Mouse (Mus musculus): ENCODE measurements at regions not wholly inside any gene's neighbourhood (a gene's known extent, or its start where the extent isn't known, plus 50 kb on each side); places are given as distances from the start of the nearest gene placed in this dataset.
A peak's percentile ranks its signal among the peaks of the same experiment; 100 is the strongest.

DNA sequence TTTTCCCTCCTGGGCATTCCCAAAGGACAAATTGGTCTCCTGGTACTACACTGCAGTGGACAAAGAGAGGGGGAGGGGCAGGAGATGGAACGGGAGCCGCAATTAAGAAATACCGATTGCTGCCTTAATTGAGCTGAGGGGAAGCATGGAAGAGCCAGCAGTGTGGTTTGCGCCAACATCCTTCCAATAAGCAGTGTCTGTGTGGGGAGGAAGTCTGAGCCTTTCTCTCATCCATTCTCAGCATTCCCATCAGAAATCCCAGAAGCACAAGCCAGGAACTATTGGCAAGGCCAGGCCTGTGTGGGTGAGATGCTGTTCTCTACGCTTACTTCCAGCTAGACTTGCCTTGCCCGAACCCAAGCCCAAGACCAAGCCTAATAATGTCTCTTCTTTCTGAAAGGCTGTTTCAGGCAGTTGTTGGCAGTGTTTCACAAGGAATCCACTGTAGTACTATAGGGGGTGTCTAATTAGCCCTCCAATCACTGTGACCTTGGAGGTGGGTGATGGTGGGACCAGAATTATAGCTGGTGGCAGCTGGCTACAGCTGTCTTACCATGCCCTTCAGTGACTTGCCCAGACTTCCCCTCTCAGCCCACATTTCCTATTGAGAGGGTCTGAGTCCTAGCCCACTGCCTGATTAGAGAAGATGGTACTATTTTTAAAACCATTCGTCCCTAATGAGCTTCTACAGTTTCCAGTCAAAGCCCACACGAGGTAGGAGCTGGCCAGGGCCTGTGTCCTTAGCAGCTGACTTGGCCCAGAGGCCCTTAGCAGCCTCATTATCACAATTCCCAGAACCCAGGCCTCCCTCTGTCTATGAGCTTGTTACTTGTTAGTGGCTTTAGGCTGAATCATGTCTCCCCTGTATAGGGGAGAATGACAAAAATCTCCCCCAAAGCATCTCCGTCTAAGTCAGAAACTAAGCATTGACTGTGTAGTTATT is 115.1 kb upstream of the Bdnf start:
- Histone ChIP-seq H3K4me2 (replicated peaks; ENCODE audit: low read depth, low read length) (no peak overlapping the region), H3K9me3 (ENCODE audit: low read length) (no peaks in the 10 kb centered on the region), H3K27me3 (ENCODE audit: insufficient read depth, low read length) (no peaks in the 10 kb centered on the region), H3K36me3 (ENCODE audit: insufficient read depth, low read length) (no peaks in the 10 kb centered on the region), H3K4me1 (ENCODE audit: insufficient read depth, low read length) (no peaks in the 10 kb centered on the region), H3K4me3 (ENCODE audit: low read length) (no peak overlapping the region), H3K27ac (ENCODE audit: low read length) (no peak overlapping the region), H3K9ac (replicated peaks; ENCODE audit: low read length) (no peak overlapping the region)
- 64% methylated on average over 9 of the region's 9 CpGs for WGBS
- no peak for ATAC-seq (ENCODE audit: low FRiP score, low TSS enrichment)

GRCm38 (mm10) chr2:109562996-109563395 is 111.5 kb upstream of the Bdnf start:
- Histone ChIP-seq H3K27ac (ENCODE audit: low read length) (no peak overlapping the region), H3K4me3 (ENCODE audit: low read length) (no peak overlapping the region), H3K36me3 (ENCODE audit: insufficient read depth, low read length) (no peaks in the 10 kb centered on the region), H3K9ac (replicated peaks; ENCODE audit: low read length) (no peak overlapping the region), H3K4me1 (ENCODE audit: insufficient read depth, low read length) (no peaks in the 10 kb centered on the region), H3K4me2 (replicated peaks; ENCODE audit: low read depth, low read length) (no peak overlapping the region), H3K9me3 (ENCODE audit: low read length) (no peaks in the 10 kb centered on the region), H3K27me3 (ENCODE audit: insufficient read depth, low read length) (no peaks in the 10 kb centered on the region)
- 86% methylated on average over 3 of the region's 3 CpGs for WGBS
- no peak for ATAC-seq (ENCODE audit: low FRiP score, low TSS enrichment)

GRCm38 (mm10) chr2:109576946-109577345 is 97.6 kb upstream of the Bdnf start:
- H3K36me3 ChIP-seq (ENCODE audit: insufficient read depth, low read length), result no peaks in the 10 kb centered on the region
- H3K27me3 ChIP-seq (ENCODE audit: insufficient read depth, low read length), result no peaks in the 10 kb centered on the region
- H3K4me2 ChIP-seq (replicated peaks; ENCODE audit: low read depth, low read length), result no peak overlapping the region
- ATAC-seq (ENCODE audit: low FRiP score, low TSS enrichment), result no peak
- no peak overlapping the region for H3K4me3 ChIP-seq (ENCODE audit: low read length)
- H3K9me3 ChIP-seq (ENCODE audit: low read length), result no peaks in the 10 kb centered on the region
- no peak overlapping the region for H3K27ac ChIP-seq (ENCODE audit: low read length)
- H3K9ac ChIP-seq (replicated peaks; ENCODE audit: low read length), result no peak overlapping the region
- H3K4me1 ChIP-seq (ENCODE audit: insufficient read depth, low read length), result peaks cover 4% of the 10 kb centered on the region; the same call in 1 of the 2 replicates

GRCm38 (mm10) chr2:109578870-109579310 is 95.6 kb upstream of the Bdnf start:
- H3K9me3 ChIP-seq (ENCODE audit: low read length), result no peaks in the 10 kb centered on the region
- peaks cover 4% of the 10 kb centered on the region; the same call in 1 of the 2 replicates for H3K4me1 ChIP-seq (ENCODE audit: insufficient read depth, low read length)
- no peaks in the 10 kb centered on the region for H3K36me3 ChIP-seq (ENCODE audit: insufficient read depth, low read length)
- no peak overlapping the region for H3K4me3 ChIP-seq (ENCODE audit: low read length)
- H3K9ac ChIP-seq (replicated peaks; ENCODE audit: low read length), result no peak overlapping the region
- 4% methylated on average over 6 of the region's 6 CpGs for WGBS
- H3K27ac ChIP-seq (ENCODE audit: low read length), result no peak overlapping the region
- no peaks in the 10 kb centered on the region for H3K27me3 ChIP-seq (ENCODE audit: insufficient read depth, low read length)
- peak overlapping the region; percentile 27 for H3K4me2 ChIP-seq (replicated peaks; ENCODE audit: low read depth, low read length)
- ATAC-seq (ENCODE audit: low FRiP score, low TSS enrichment), result peak; percentile 88

DNA sequence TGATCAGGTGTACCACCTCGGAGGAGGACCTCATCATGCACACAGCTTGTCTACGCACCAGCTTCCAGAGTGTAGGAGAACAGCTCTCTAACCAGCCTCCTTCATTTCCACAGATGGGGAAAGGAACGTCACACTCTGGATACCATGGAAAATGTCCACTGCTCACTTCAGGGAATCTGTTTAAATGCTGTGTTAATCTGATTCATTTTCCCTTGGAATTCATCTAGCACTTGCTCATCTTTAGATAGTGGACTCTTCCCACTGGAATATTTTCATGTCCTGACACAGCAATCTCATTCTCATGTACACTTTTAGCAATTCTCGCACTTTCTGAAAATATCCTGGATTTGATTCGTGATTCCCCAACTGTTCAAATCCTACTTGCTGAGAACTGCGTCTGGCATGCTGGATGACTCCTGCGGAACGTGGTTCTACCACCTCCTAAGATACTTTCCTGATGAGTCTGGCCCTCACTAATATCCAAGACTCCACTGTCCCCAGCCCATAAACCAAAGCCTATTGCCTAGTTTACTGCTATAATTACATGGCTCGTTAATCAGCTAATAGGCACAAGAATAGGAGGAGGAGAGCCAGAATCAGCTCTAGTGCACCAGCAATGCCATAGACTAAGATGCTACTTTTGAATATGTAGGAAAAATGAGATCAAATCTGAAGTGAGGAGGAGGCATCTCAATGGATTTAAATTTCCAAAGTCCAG is 56.0 kb upstream of the Bdnf start:
- H3K9me3 ChIP-seq (ENCODE audit: low read length), result no peaks in the 10 kb centered on the region
- no peak overlapping the region for H3K4me3 ChIP-seq (ENCODE audit: low read length)
- 54% methylated on average over 9 of the region's 9 CpGs for WGBS
- peak; percentile 70; the same call in 1 of the 2 replicates for ATAC-seq (ENCODE audit: low FRiP score, low TSS enrichment)
- peaks cover 14% of the 10 kb centered on the region for H3K27me3 ChIP-seq (ENCODE audit: insufficient read depth, low read length)
- H3K4me2 ChIP-seq (replicated peaks; ENCODE audit: low read depth, low read length), result no peak overlapping the region
- no peaks in the 10 kb centered on the region for H3K36me3 ChIP-seq (ENCODE audit: insufficient read depth, low read length)
- H3K4me1 ChIP-seq (ENCODE audit: insufficient read depth, low read length), result no peaks in the 10 kb centered on the region
- H3K27ac ChIP-seq (ENCODE audit: low read length), result no peak overlapping the region
- no peak overlapping the region for H3K9ac ChIP-seq (replicated peaks; ENCODE audit: low read length)

- Histone ChIP-seq H3K9ac (replicated peaks; ENCODE audit: low read length) (no peak overlapping the region), H3K4me3 (ENCODE audit: low read length) (no peak overlapping the region), H3K9me3 (ENCODE audit: low read length) (no peaks in the 10 kb centered on the region), H3K4me2 (replicated peaks; ENCODE audit: low read depth, low read length) (no peak overlapping the region), H3K36me3 (ENCODE audit: insufficient read depth, low read length) (no peaks in the 10 kb centered on the region), H3K27me3 (ENCODE audit: insufficient read depth, low read length) (peaks cover 14% of the 10 kb centered on the region), H3K27ac (ENCODE audit: low read length) (no peak overlapping the region), H3K4me1 (ENCODE audit: insufficient read depth, low read length) (no peaks in the 10 kb centered on the region)
- ATAC-seq (ENCODE audit: low FRiP score, low TSS enrichment), result no peak
- WGBS, result 83% methylated on average over 6 of the region's 6 CpGs
Measured at GRCm38 (mm10) chr2:109619676-109620075, 54.8 kb upstream of the Bdnf start.

GRCm38 (mm10) chr2:109621595-109621994 is 52.9 kb upstream of the Bdnf start:
- Histone ChIP-seq H3K4me2 (replicated peaks; ENCODE audit: low read depth, low read length) (no peak overlapping the region), H3K9ac (replicated peaks; ENCODE audit: low read length) (no peak overlapping the region), H3K4me1 (ENCODE audit: insufficient read depth, low read length) (no peaks in the 10 kb centered on the region), H3K27me3 (ENCODE audit: insufficient read depth, low read length) (peaks cover 13% of the 10 kb centered on the region), H3K4me3 (ENCODE audit: low read length) (no peak overlapping the region), H3K27ac (ENCODE audit: low read length) (no peak overlapping the region), H3K36me3 (ENCODE audit: insufficient read depth, low read length) (no peaks in the 10 kb centered on the region), H3K9me3 (ENCODE audit: low read length) (no peaks in the 10 kb centered on the region)
- 62% methylated on average over 9 of the region's 9 CpGs for WGBS
- no peak for ATAC-seq (ENCODE audit: low FRiP score, low TSS enrichment)
